Mouse (Mus musculus) regulatory T cell (primary cell): ENCODE results near the gene Faxc.

ENCODE experiments used
- in situ Hi-C: fragments of 300-600 bp; cut with MboI, MseI; formaldehyde crosslinking; loops from one replicate; pipeline ENCODE4 v1.15.1; 2025; ENCODE audit warnings: high pct_unique_total_duplicates

The Faxc gene

GRCm38 (mm10) chr4:21930971-21931771 is at the start of gene Faxc:
Gene Faxc, plus strand, starts transcription at chr4:21931329.
- in situ Hi-C loops = no loop called here

- in situ Hi-C loops = loop anchor here (5.0 kb wide), 1 partner anchor 156 kb away; the partner anchor contains the start of gene Ccnc
Observed at GRCm38 (mm10) chr4:21882806-21883205, 48.3 kb upstream of the Faxc start.

DNA sequence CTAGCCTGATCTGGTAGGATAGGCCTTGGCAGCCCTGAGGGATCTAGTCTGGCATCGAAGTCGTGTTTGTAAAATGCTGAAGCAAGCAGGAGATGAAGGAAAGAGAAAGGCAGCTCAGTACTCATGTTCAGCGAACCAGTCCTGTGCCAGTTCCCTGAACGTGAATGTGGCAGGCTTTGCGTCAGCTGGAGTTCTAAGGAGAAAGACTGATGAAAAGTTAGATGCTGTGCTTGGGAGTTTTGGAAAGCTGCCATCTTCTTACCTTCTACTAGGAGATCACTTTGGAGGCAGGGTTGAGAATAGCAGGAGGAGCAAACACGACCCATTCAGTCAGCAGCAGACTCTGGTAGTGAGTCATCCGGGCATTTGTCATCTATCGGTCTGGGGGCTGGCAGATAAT is 45.3 kb upstream of the Faxc start:
- in situ Hi-C loops = no loop called here

GRCm38 (mm10) chr4:21931772-21932630 is 872 bp downstream of the Faxc start:
- in situ Hi-C loops = no loop called here

GRCm38 (mm10) chr4:21935378-21935777 is 4.2 kb downstream of the Faxc start:
- in situ Hi-C loops = no loop called here

- in situ Hi-C loops = no loop called here
Observed at GRCm38 (mm10) chr4:21936424-21936823, 5.3 kb downstream of the Faxc start.

DNA sequence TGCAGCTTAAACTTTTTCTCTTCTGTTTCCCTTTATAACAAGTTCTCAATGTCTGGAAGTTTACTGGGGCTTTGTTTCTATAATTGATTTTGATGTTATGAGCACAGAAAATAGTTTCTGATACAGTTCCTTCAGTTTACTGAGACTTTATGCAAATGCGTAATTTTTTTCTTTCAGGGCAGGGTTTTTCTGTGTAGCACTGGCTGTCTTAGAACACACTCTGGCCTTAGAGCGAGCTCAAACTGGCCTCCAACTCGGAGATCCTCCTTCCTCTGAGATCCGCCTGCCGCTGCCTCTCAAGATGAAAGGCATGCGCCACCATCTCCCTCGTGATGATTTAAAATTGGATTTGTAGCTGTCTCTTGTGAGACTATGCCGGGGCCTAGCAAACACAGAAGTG is 6.8 kb downstream of the Faxc start:
- in situ Hi-C loops = no loop called here

- in situ Hi-C loops = no loop called here
Observed at GRCm38 (mm10) chr4:21944672-21945071, 13.5 kb downstream of the Faxc start.

DNA sequence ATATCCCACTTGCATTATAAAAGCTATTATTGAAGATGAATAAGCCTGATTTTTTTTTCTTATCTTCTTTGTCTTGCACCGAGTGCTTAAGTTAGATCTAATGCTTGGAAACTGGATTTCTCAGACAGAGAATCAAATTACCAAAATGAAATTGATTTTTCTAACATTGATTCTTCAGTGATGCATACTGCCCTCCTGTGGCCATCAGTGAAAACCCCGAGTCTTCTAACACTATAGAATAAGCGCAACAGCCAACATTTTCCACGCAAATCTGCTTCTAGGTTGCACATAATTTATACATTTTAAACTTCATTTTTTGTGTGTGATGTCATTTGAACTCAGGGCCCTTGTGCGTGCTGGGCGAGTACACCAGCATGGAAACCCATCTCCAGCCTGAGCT is 20.3 kb downstream of the Faxc start:
- in situ Hi-C loops = no loop called here

DNA sequence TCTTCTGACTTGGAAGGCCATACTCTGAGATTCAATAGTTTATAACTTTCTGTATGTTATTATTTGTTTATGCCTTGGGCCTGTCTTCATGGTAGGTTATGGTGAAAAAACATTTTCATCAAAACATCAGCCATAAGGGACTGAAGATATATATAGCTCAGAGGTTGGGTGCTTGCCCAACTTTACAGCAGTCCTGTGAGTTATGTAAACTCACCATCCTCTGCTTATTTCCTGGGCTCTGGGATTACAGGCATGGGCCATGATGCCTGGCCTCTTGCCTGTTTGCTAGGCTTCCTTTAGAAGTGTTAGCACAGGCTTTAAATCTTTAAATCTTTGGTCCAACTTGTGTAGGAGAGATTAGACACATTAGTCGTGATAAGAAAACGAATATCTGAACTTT is 21.1 kb downstream of the Faxc start:
- in situ Hi-C loops = no loop called here

DNA sequence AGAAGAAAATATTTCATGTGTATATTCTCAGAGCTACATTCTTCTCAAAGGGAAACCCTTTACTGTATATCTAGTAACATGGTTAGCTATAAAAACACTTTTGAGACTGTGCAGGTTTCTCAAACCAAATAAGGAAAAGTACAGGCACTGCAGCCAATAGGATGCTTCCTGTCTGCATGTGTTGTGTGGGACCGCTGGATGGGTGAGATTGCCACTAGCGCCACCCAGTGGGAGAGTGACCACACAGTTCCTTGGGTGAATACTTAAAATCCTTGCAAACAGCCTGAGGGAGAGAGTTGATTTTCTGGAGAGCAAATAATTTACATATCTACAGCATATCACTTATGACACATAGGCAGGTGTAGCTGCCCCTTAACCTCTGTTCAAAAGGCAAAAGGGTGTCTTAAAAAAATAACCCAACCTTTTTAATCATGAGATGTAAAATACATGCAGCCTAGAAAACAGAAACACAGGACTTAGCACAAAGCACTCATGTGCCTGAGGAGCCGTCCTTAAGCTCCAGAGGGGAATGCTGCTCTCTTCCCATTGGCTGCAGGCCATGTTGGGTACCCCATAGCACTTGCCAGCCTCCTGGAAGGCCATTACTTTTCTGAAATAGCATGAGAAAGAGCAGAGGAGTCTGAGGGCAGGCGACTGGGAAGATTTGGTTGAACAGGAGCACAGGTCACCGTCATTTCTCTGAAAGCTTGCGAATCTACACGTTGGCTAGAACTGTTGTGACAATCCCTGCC is 26.6 kb downstream of the Faxc start:
- in situ Hi-C loops = loop anchor here (5.0 kb wide), 1 partner anchor 115 kb away; no protein-coding TSS in a partner anchor

GRCm38 (mm10) chr4:21971949-21972348 is 40.8 kb downstream of the Faxc start:
- in situ Hi-C loops = no loop called here

DNA sequence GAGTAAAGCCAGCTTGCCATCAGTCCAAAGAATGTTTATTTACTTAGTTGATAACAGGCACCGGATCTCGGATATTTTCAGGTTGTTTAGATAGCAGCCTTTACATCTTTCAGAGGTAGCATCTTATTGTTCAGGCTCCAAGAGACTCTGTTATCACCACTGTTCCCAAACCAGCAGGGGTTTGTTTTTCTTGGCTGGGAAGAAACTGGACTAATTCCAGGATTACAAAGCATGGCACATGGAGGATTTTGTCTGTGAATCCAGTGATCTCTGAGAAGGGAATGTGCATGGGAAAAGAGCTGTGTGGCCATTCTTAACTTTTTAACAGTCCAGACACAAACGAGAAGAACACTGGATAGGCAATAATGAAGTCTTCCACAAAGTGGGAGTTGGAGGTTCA is 43.0 kb downstream of the Faxc start:
- in situ Hi-C loops = no loop called here

GRCm38 (mm10) chr4:21980471-21980870 is 49.3 kb downstream of the Faxc start:
- in situ Hi-C loops = no loop called here

DNA sequence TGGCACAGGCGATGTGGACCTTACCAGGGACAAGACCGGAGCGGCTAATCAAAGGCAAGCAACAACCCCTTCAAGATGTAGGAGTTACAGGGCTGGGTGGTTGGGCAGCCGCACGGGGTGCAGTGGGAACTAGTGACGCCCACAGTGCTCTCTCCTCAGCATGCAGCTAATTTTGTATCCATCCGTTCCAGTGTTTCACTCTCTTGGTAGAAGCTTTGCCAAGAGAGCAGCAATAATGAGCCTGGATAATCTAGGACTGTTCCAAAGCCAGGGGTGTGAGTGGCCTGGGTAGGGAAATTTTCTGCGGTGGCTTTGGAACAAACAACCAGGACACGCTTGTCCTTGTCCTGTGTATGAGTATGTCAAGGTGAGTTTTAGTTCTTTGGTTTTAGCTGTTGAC is 51.3 kb downstream of the Faxc start:
- in situ Hi-C loops = no loop called here

DNA sequence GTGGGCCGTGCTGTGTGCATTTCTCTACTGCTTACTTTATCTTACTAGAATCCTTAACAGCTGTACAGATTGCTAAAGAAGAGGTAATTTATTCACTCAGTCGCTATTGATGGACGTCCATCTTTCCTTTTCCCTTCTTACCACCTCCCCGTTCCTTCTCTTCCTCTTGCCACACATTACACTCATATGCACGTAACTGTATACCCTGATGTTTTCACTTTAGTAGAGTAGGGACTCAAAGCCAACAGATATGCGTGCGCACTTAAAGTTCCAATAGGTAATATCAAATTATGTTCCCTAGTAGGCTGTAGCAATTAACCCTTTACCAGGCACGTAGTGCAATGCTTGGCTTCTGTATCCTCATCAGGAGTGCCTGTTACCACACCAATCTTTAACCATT is 55.7 kb downstream of the Faxc start:
- in situ Hi-C loops = no loop called here

DNA sequence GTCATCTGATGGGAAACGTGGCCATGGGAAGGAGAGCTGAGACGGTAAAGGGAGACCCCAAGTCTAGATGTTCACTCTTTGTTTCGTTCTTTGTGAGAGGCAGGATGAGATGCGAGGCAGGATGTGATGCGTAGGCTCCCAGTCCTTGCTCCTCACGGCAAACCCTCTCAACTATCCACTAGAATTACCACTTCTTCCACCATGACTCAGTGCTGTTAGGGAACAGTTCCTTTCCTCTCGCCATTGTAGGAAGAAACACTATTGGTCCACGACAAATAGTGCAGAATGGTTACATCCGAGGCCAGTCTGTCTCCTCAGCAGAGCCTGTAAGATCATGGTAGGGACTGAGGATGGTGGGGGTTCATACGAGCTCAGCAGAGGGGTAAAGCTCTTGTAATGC is 56.3 kb downstream of the Faxc start:
- in situ Hi-C loops = no loop called here

GRCm38 (mm10) chr4:21989571-21990091 is 58.5 kb downstream of the Faxc start:
- in situ Hi-C loops = no loop called here

DNA sequence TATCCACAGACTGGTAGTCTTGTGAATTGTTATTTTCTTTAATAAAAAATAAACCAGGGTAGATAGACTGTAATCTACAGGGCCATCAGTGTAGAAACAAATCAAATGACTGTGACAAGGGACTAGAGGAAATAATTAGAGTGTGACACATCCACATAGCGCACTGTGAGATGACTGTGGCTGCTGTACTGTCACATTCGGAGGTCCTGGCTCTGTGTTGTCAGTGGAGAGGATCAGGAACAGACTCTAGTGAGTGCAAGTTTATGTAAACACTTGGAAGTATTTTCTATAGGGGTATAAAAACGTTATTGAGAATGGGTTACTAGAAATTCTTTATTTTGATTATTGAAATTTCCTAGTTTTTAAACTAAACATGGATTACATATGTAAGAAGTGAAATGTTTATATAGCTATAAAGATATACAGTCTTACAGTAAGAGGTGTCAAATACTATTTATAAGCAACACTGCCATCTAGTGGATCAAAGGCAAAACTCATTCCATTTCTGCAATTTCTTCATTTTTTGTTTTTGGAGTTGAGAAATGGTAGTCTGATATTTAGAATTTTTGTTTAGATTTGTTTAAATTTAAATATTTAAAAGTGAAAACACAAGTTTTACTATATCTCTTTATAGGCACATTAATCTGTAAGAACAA is 59.6 kb downstream of the Faxc start:
- in situ Hi-C loops = no loop called here

- in situ Hi-C loops = no loop called here
Observed at GRCm38 (mm10) chr4:22017656-22018379, 86.7 kb downstream of the Faxc start.

DNA sequence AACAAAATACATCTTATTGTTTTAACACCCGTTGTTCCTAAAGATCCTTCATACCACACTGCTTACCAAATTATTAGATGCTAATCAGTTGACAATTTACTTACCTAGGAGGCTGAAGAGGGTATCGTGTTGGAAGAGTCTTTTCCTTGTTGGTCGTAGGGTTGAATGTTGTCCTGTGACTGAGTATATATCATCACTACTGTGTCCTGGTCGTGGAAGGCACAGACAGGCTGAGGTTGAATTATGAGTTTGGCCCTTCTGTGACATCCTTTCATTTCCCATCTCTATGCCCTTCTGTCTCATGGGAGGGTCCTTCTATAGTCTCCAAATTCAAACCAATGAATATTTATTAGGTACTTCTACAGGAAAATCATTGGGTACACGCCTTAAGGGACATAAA is 87.3 kb downstream of the Faxc start:
- in situ Hi-C loops = no loop called here
